Mouse (Mus musculus): ENCODE results near the gene Edaradd. TPM values are rescaled to one million over a fixed set of nuclear protein-coding genes. Genes with fewer than 3 reads are reported as not detected.
"Not testable (repeated sequence)": the region's sequence is repeated elsewhere in the genome, so short reads cannot be mapped to it uniquely, and the experiment has no call there.

Edaradd gene
- polyA plus RNA-seq, 1 experiment: not detected

- H3K36me3 ChIP-seq (replicated peaks; ENCODE audit: low read length): no peaks in the 10 kb centered on the region
- peaks cover 1% of the 10 kb centered on the region for H3K4me1 ChIP-seq
- peaks cover 1% of the 10 kb centered on the region for H3K27me3 ChIP-seq (replicated peaks)
- TF ChIP-seq FLI1 (IDR thresholded peaks at IDR 0.05; ENCODE audit: low read length) (no peak), GATA1 (IDR thresholded peaks at IDR 0.05; ENCODE audit: borderline replicate concordance, low read length) (no peak)
- H3K9me3 ChIP-seq: no peaks in the 10 kb centered on the region
- H3K4me3 ChIP-seq (replicated peaks): no peak overlapping the region
Observed at GRCm38 (mm10) chr13:12492515-12492914, 27.7 kb downstream of the Edaradd start.

DNA sequence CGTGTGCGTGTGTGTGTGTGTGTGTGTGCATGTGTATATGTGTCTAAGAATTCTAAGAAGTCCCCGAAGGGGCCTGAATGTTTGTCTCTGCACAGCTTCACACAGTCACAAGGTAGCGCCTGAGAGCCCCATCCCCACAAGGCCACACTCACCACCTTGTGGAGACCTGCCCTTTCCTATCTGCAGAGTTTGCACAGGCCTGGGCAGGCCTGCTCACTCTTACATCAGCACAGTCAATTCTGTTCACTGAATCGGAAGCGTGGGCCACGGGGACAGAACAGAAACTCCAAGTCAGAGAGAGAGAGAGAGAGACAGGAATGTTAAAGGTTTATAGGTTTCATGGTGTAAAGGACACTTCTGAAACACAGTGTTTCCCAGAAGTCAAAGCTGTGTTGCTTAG is 34.6 kb downstream of the Edaradd start:
- no peaks in the 10 kb centered on the region for H3K36me3 ChIP-seq (replicated peaks; ENCODE audit: low read length)
- peaks cover 9% of the 10 kb centered on the region for H3K27me3 ChIP-seq (replicated peaks)
- H3K4me3 ChIP-seq (replicated peaks): no peak overlapping the region
- peaks cover 11% of the 10 kb centered on the region for H3K4me1 ChIP-seq
- no peak for TF ChIP-seq GATA1 (IDR thresholded peaks at IDR 0.05; ENCODE audit: borderline replicate concordance, low read length)
- TF ChIP-seq FLI1 (IDR thresholded peaks at IDR 0.05; ENCODE audit: low read length): no peak
- H3K9me3 ChIP-seq: no peaks in the 10 kb centered on the region

DNA sequence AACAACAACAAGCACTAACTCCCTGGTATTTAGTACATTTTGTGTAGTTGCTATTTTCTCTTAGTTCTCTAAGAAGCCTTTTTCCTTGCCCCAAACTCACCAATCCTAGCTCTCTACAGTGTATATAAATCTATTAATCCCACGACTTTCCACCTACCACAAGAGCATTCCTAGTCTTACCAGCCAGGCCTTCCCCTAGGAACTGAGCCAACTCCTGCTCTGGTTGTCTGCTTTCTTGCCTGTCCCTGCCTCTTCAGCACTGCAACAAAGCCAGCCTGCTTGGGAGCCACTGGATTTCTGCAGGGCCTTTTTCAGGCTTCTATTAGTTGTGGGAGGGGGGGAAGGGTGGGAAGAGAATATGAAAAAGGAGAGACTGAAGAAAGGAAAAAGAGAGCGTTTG is 35.0 kb downstream of the Edaradd start:
- H3K4me1 ChIP-seq: peaks cover 11% of the 10 kb centered on the region
- no peaks in the 10 kb centered on the region for H3K9me3 ChIP-seq
- H3K36me3 ChIP-seq (replicated peaks; ENCODE audit: low read length): no peaks in the 10 kb centered on the region
- TF ChIP-seq FLI1 (IDR thresholded peaks at IDR 0.05; ENCODE audit: low read length): no peak
- TF ChIP-seq GATA1 (IDR thresholded peaks at IDR 0.05; ENCODE audit: borderline replicate concordance, low read length): no peak
- H3K27me3 ChIP-seq (replicated peaks): peaks cover 9% of the 10 kb centered on the region
- no peak overlapping the region for H3K4me3 ChIP-seq (replicated peaks)

DNA sequence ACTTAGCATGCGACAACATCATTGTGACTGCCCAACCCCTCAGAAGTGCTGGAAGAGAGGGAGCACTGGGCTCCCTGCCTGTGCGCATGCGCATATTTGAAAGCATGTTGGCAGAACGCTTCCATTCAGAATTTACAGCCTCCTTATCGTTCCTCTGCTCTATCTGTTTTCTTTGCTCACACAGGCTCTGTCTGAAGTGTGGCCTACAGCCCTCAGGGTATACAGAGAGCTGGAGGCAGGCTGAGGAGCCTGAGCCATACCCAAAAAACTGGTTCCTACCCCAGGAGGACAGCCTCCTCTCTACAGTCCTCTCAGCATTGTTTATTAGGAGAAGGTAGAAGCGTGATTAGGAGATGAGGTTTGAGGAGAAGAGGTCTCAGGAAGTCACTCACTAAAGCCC is 40.4 kb downstream of the Edaradd start:
- peaks cover 9% of the 10 kb centered on the region for H3K4me1 ChIP-seq
- H3K36me3 ChIP-seq (replicated peaks; ENCODE audit: low read length): no peaks in the 10 kb centered on the region
- no peak overlapping the region for H3K4me3 ChIP-seq (replicated peaks)
- H3K27me3 ChIP-seq (replicated peaks): peaks cover 5% of the 10 kb centered on the region
- H3K9me3 ChIP-seq: no peaks in the 10 kb centered on the region
- TF ChIP-seq GATA1 (IDR thresholded peaks at IDR 0.05; ENCODE audit: borderline replicate concordance, low read length) (no peak), FLI1 (IDR thresholded peaks at IDR 0.05; ENCODE audit: low read length) (no peak)

- H3K27me3 ChIP-seq (replicated peaks): peaks cover 5% of the 10 kb centered on the region
- H3K4me3 ChIP-seq (replicated peaks): no peak overlapping the region
- no peaks in the 10 kb centered on the region for H3K9me3 ChIP-seq
- no peak for TF ChIP-seq GATA1 (IDR thresholded peaks at IDR 0.05; ENCODE audit: borderline replicate concordance, low read length)
- no peak for TF ChIP-seq FLI1 (IDR thresholded peaks at IDR 0.05; ENCODE audit: low read length)
- no peaks in the 10 kb centered on the region for H3K36me3 ChIP-seq (replicated peaks; ENCODE audit: low read length)
- peaks cover 9% of the 10 kb centered on the region for H3K4me1 ChIP-seq
Observed at GRCm38 (mm10) chr13:12478301-12478700, 41.9 kb downstream of the Edaradd start.

GRCm38 (mm10) chr13:12476886-12477285 is 43.4 kb downstream of the Edaradd start:
- Histone ChIP-seq H3K4me1 (peaks cover 9% of the 10 kb centered on the region), H3K27me3 (replicated peaks) (peaks cover 10% of the 10 kb centered on the region), H3K4me3 (replicated peaks) (no peak overlapping the region), H3K36me3 (replicated peaks; ENCODE audit: low read length) (no peaks in the 10 kb centered on the region), H3K9me3 (no peaks in the 10 kb centered on the region)
- TF ChIP-seq GATA1 (IDR thresholded peaks at IDR 0.05; ENCODE audit: borderline replicate concordance, low read length) (no peak), FLI1 (IDR thresholded peaks at IDR 0.05; ENCODE audit: low read length) (no peak)

DNA sequence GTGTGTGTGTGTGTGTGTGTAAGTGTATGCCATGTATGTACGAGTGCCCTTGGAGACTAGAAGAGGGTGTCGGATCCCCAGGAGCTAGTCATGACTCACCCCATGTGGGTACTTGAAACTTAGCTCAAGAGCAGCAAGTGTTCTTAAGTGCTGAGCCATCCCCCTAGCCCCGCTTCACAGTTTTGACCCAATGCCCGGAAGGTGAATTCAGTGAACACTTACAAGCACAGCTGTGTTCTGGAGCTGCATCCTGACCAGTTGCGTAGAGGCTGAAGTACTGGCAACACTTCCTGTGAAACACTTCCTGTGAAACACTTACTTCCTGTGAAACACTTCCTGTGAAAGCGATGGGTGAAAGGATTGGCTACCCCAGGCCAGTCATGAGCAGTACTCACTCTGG is 45.0 kb downstream of the Edaradd start:
- TF ChIP-seq FLI1 (IDR thresholded peaks at IDR 0.05; ENCODE audit: low read length): no peak
- TF ChIP-seq GATA1 (IDR thresholded peaks at IDR 0.05; ENCODE audit: borderline replicate concordance, low read length): no peak
- no peaks in the 10 kb centered on the region for H3K36me3 ChIP-seq (replicated peaks; ENCODE audit: low read length)
- no peaks in the 10 kb centered on the region for H3K9me3 ChIP-seq
- H3K4me1 ChIP-seq: peaks cover 9% of the 10 kb centered on the region
- H3K27me3 ChIP-seq (replicated peaks): peaks cover 16% of the 10 kb centered on the region
- no peak overlapping the region for H3K4me3 ChIP-seq (replicated peaks)

DNA sequence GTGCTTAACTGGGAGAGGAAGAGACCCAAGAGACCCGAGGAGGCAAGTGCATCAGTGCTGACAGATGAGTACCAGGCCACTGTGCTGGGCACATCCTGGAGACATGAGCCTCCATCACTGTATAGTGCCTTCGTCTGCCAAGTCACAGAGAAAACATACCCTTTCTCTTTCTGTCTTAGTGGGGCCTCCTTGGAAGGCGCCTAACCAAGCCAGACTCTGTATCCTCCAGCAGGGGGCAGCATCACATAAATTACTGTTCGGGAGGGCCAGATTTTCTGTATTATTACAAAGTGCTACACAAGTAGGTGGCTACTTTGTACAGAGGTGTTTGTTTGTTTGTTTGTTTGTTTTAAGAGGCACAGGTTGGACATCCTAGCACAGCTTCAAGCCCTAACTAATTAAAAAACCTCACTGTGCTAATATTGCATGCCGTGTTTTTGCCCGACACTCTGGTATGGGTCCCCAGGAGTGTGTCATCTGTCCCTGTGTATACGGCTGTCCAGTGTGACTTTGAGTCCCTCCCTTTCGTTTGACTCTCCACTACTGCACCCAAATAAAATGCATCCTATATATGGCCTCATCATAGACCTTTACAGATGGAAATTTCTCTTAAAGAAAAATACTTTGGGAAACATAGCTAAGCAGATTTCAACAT is 46.4 kb downstream of the Edaradd start:
- no peak for TF ChIP-seq GATA1 (IDR thresholded peaks at IDR 0.05; ENCODE audit: borderline replicate concordance, low read length)
- TF ChIP-seq FLI1 (IDR thresholded peaks at IDR 0.05; ENCODE audit: low read length): no peak
- no peaks in the 10 kb centered on the region for H3K36me3 ChIP-seq (replicated peaks; ENCODE audit: low read length)

GRCm38 (mm10) chr13:12468488-12468887 is 51.8 kb downstream of the Edaradd start:
- Histone ChIP-seq H3K4me3 (replicated peaks) (no peak overlapping the region), H3K9me3 (no peaks in the 10 kb centered on the region), H3K4me1 (peaks cover 7% of the 10 kb centered on the region; the same call in 1 of the 2 replicates), H3K27me3 (replicated peaks) (peaks cover 14% of the 10 kb centered on the region), H3K36me3 (replicated peaks; ENCODE audit: low read length) (no peaks in the 10 kb centered on the region)
- TF ChIP-seq FLI1 (IDR thresholded peaks at IDR 0.05; ENCODE audit: low read length) (no peak), GATA1 (IDR thresholded peaks at IDR 0.05; ENCODE audit: borderline replicate concordance, low read length) (no peak)

More for the DNA sequence above, 46.4 kb downstream of the Edaradd start:
- Histone ChIP-seq H3K4me1 (peaks cover 10% of the 10 kb centered on the region), H3K9me3 (no peaks in the 10 kb centered on the region), H3K27me3 (replicated peaks) (peaks cover 16% of the 10 kb centered on the region), H3K4me3 (replicated peaks) (no peak overlapping the region)

GRCm38 (mm10) chr13:12464844-12465243 is 55.4 kb downstream of the Edaradd start, which contains the start of gene Lgals8:
TSS of gene Lgals8 (minus strand) at chr13:12464944.
- Histone ChIP-seq H3K4me1 (peaks cover 27% of the 10 kb centered on the region), H3K27me3 (replicated peaks) (no peaks in the 10 kb centered on the region), H3K4me3 (replicated peaks) (no peak within 1 kb of the TSS), H3K9me3 (no peaks in the 10 kb centered on the region), H3K36me3 (replicated peaks; ENCODE audit: low read length) (peaks cover 1% of the 10 kb centered on the region)
- TF ChIP-seq GATA1 (IDR thresholded peaks at IDR 0.05; ENCODE audit: borderline replicate concordance, low read length) (no peak), FLI1 (IDR thresholded peaks at IDR 0.05; ENCODE audit: low read length) (no peak)

DNA sequence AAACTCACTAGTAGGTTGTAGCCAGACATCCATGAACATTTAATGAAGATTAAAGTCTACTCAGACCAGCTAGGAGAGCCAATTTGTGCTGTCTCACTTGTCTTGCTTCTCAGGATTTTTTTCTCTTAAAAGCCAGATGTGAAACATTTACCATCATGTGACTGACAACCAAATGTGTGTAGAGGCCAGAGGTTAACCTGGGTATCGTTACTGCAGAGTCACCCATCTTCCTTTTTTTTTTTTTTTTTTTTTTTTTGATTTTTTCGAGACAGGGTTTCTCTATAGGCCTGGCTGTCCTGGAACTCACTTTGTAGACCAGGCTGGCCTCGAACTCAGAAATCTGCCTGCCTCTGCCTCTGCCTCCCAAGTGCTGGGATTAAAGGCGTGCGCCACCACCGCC is 56.1 kb downstream of the Edaradd start:
- H3K36me3 ChIP-seq (replicated peaks; ENCODE audit: low read length); H3K4me3 ChIP-seq (replicated peaks); H3K27me3 ChIP-seq (replicated peaks); H3K9me3 ChIP-seq: not testable (repeated sequence)
- peaks cover 30% of the 10 kb centered on the region for H3K4me1 ChIP-seq

Measured in megakaryocyte, embryonic 14.5 days (primary cell).